Mouse (Mus musculus) layer of hippocampus, adult 8-10 months (tissue): ENCODE results near the gene Gm20481. TPM values are rescaled to one million over a fixed set of nuclear protein-coding genes. Genes with fewer than 3 reads are reported as not detected.
"Not testable (repeated sequence)": the region's sequence is repeated elsewhere in the genome, so short reads cannot be mapped to it uniquely, and the experiment has no call there.

Source experiments
- DNase-seq, 2 experiments: peaks; one replicate each; pipeline ENCODE4 v3.0.0; 2022; ENCODE audit warnings: low spot score in 2 of 2
- total RNA-seq, 4 experiments: library from RNA; stranded (reverse); gene quantifications; 2 replicates each; pipeline ENCODE4 v1.2.4; 2022

Gm20481 gene
- total RNA-seq, 4 experiments from 2014 or later, result not detected

GRCm38 (mm10) chr17:34951636-34952377 lies 17.9 kb upstream of the Gm20481 start:
- DNase-seq, result peak in 1 of 2 experiments; percentile 51

- peak in 1 of 2 experiments; percentile 79 for DNase-seq
Measured at GRCm38 (mm10) chr17:34952378-34953040, 17.2 kb upstream of the Gm20481 start.

DNA sequence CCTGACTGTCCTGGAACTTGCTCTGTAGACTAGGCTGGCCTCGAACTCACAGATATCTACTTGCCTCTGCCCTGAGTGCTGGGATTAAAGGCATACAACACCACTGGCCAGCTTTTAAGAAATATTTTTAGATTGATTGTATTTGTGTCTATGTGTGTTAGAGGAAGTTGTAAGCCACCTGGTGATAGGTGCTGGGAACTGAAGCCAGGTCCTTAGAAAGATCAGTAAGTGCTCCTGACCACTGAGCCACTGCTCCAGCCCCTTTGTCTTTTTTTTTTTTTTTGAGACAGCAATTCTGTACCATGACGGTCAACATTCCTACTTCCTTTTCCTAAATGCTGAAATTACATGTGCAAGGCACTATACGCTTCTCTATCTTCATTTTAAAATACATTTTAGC lies 16.5 kb upstream of the Gm20481 start:
- DNase-seq, result no peak

DNA sequence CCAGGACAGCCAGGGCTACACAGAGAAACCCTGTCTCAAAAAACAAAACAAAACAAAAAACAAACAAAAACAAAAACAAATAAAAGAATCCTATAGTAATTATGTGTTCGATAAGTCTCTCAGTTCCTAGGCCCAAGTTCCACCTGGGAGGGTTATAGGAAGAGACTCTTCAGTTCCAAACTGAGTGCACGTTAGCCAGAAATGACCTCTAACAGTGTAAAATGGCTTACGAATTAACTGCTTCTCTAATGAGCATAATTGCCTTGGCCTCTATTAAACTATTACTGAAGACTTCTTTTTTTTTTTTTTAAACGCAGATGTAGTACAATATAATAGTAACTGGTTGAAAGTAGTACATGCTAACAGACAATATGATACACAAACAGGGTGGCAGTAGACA lies 15.8 kb upstream of the Gm20481 start:
- no peak for DNase-seq

DNA sequence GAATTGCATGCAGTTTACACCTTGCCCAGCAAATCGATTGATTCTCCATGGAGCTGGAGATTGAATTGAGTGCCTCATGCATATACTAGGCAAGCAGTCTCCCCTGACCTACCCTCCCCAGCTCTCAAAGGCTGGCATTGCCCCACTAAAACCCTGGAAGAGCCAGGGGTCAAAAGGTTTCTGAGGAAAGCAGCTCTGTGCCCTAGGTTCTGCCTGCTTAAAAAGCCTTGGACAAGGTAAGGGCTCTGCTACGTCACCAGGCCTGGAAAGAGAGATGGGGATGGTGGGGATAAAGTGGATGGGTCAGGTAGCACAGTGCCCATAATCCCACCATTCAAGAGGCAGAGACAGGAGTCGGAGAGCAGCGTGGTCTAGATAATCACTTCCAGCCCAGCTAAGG lies 14.9 kb upstream of the Gm20481 start:
- DNase-seq, result no peak

GRCm38 (mm10) chr17:34955884-34956283 lies 13.8 kb upstream of the Gm20481 start:
- DNase-seq, result no peak

DNA sequence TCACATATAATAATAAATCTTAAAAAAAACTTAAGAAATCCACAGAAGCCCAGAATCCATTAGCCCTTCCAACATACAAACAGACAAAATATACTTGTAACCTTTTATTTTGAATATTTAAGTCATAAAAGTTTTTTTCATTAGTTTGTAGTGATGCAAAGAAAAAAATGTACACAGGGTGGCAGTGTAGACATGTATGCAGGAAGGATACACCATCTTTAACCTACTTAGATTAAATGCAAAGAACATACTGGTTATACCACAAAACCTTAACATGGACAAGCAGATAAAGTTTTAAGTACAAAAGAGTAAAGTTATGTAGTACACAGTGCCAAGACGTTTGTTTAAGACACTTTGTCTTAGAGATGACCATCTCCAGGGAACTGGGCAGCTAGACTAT lies 13.4 kb upstream of the Gm20481 start:
- no peak for DNase-seq

DNA sequence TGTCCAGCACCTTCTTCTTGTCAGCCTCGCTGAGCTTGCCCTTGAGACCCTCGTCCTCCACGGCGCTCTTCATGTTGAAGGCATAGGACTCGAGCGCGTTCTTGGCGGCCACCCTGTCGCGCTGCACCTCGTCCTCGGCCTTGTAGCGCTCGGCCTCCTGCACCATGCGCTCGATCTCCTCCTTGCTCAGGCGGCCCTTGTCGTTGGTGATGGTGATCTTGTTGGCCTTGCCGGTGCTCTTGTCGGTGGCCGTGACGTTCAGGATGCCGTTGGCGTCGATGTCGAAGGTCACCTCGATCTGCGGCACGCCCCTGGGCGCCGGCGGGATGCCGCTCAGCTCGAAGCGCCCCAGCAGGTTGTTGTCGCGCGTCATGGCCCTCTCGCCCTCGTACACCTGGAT lies 12.4 kb upstream of the Gm20481 start:
- DNase-seq, result not testable (repeated sequence)

DNA sequence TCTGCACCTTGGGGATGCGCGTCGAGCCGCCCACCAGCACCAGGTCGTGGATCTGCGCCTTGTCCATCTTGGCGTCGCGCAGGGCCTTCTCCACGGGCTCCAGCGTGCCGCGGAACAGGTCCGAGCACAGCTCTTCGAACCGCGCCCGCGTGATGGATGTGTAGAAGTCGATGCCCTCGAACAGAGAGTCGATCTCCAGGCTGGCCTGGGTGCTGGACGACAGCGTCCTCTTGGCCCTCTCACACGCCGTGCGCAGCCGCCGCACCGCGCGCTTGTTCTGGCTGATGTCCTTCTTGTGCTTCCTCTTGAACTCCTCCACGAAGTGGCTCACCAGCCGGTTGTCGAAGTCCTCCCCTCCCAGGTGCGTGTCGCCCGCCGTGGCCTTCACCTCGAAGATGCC lies 11.7 kb upstream of the Gm20481 start:
- not testable (repeated sequence) for DNase-seq

DNA sequence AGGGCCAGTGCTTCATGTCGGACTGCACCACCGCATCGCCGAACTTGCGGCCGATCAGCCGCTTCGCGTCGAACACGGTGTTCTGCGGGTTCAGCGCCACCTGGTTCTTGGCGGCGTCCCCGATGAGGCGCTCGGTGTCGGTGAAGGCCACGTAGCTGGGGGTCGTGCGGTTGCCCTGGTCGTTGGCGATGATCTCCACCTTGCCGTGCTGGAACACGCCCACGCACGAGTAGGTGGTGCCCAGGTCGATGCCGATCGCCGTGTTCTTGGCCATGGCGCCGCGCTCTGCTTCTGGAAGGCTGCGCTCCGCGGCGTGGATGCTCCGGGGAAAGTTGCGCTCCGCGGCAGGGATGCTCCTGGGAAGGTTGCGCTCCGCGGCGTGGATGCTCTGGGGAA lies 11.0 kb upstream of the Gm20481 start:
- not testable (repeated sequence) for DNase-seq

DNA sequence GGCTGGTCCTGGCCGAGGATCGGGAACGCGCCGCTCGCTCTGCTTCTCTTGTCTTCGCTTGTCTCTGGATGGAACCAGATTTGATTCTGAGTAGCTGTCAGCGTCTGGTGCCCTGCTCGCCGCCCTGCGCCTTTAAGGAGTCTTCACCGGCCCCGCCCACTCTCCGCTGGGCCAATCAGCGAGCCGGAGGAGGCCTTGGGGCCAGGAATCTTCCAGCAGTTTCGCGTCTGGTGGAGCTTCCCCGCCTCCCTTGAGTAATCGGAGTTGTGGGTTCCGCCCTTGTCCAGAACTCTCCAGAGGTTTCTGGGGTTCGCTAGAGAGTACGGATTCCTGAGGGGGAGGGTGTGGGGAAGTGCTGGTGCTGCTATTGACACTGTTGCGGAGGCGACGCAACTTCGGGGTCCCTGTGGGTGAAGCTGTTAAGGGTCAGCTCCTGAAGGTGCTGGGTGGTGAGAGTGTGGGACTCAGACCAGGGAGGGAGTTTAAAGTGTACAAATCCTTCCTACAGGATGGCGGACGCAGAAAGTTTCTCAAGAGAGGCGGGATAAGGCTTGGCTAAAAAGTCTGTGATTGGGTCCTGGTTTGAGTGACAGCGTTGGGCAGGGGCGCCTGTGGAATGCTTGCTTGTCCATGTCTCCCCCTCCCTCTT lies 10.5 kb upstream of the Gm20481 start, which contains the start of gene Hspa1b:
Gene Hspa1b, minus strand, starts transcription at position 109 of the 649 bp plus-strand sequence.
- peak; percentile 74 to 82 for DNase-seq

DNA sequence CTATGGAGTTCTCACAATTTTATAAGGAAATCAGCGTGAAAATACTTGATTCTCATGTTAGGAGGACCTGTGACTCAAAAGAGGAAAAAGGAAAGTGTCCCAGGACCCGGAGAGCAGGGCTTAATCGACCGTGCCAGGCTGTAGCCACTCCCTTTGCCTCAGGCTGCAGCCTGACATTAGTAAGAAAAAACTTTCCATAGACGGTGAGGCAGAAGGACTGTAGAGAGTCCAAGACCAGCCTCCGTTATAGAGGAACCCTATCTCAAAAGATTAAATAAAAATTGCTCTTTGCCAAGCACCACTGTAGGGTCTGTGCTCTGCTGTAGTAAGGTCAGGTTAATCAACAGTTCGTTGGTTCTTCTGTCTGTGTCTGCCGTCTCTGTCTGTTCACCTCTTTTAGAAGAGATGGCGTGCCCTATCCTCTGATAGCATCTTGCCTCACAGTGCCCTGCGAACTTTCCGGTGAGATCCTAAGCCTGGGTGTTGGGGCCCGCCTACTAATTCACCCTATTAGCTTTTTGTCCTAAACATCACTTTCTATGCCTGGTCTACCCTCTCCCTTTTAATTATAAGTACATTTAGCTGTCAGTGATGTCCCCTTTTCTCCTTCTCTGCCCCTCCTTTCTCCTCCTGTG lies 9.7 kb upstream of the Gm20481 start:
- no peak for DNase-seq

DNA sequence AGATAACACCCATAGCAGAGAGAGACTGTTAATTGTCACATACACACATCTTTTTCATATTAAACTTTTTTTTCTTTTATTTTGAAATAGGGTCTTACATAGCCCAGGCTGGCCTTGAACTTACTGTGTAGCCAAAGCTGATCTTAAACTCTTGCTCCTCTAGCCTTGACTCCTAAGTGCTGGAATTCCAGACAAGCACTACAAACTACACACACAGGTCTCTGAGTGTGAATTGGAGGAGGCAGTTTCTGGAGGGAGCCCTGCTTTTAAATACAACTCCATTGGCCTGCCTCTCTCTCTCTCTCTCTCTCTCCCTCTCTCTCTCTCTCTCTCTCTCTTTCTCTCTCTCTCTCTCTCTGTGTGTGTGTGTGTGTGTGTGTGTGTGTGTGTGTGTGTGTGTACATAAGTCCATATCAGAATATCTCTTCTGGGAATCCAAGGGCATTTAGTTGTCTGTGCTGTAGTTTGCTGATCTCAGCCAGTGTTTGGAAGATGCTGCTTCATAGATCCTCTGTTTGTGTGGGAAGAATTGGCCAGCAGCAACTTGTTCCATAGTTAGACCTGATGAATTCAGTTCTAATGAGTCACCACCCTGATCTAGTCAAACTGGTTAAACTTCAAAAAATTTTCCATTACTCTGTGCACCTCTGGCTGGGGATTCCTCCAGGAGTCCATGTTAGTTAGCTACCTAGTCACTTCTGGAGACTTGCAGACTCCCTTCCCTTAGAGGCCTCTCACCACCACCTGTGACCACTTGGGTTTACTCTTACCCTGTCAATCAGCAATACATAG lies 8.8 kb upstream of the Gm20481 start:
- no peak for DNase-seq

DNA sequence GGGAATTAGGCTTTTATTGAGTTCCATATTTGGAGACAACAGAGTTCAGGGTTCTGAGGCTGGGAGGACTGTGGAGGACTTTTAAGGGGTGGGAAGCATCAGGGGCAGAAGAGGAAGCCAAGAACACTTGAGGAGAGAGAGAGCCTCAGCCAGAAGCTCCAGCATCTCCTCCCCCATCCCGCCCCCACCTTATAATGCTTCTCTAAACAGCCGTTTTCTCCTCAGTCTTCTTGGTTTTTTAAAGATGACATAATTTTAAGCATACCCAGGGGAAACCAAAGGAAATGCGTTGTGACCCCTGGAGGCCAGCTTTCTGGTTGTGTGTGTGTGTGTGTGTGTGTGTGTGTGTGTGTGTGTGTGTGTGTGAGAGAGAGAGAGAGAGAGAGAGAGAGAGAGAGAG lies 7.6 kb upstream of the Gm20481 start:
- DNase-seq, result no peak

DNA sequence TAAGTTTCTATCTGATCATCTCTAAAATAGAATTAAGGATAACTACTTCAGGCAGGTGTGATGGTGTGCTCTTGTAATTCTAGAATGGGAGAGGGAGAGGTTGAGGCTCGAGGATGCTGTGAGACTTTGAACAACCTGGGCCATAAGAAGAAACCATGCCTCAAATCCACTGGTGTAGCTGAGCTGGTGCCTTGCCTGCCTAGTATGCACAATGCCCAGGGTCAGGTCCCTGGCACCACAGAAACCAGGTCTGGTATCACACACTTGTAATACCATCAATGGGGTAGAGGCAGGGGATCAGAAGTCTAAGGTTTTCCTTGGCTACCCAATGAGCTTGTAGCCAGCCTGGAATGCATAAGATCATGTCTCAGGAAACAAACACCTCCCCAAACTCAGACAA lies 6.9 kb upstream of the Gm20481 start:
- DNase-seq, result no peak

- no peak for DNase-seq
Measured at GRCm38 (mm10) chr17:34964640-34965049, 5.1 kb upstream of the Gm20481 start.

DNA sequence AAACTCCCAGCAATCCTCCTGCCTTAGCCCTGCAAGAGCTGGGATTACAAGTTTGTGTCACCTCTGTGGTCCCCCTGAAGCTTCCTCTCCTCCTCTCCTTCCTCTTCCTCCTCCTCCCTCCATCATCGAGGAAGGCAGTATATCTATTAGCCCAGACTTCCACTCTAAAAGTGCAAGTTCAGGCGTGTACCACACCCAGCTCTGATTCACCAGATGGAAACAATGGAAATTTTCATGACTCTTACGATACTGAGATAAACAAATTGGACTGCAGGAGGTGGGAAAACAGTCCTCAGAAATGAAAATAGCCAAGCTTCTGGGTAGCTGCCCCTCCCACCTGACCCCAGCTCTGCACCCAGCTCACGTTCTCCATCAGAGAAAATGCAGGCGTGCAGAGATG lies 4.1 kb upstream of the Gm20481 start:
- DNase-seq, result no peak

DNA sequence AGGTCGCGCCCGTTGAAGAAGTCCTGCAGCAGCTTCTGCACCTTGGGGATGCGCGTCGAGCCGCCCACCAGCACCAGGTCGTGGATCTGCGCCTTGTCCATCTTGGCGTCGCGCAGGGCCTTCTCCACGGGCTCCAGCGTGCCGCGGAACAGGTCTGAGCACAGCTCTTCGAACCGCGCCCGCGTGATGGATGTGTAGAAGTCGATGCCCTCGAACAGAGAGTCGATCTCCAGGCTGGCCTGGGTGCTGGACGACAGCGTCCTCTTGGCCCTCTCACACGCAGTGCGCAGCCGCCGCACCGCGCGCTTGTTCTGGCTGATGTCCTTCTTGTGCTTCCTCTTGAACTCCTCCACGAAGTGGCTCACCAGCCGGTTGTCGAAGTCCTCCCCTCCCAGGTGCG lies 1.1 kb downstream of the Gm20481 start:
- not testable (repeated sequence) for DNase-seq

- DNase-seq, result not testable (repeated sequence)
Measured at GRCm38 (mm10) chr17:34971694-34972068, 2.0 kb downstream of the Gm20481 start.

DNA sequence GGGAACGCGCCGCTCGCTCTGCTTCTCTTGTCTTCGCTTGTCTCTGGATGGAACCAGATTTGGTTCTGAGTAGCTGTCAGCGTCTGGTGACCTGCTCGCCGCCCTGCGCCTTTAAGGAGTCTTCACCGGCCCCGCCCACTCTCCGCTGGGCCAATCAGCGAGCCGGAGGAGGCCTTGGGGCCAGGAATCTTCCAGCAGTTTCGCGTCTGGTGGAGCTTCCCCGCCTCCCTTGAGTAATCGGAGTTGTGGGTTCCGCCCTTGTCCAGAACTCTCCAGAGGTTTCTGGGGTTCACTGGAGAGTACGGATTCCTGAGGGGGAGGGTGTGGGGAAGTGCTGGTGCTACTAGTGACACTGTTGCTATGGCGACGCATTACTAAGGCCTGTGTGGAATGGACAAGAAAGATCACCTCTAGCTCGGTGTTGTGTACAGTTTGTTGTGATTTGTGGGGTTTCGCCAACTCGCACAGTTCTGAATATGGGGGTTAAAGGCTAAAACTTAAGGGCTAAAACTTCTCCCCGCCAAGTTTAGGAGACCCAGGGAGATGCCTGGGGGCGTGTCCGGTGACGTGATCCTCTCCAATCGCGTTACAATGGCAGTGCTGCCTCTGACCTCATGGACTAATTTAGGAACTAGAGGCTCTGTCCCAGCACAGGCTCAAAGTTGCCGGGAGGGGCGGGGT lies 2.5 kb downstream of the Gm20481 start, which contains the start of the genes Hspa1a and Hspa1l:
Gene Hspa1a, minus strand, starts transcription at position 88 of the 681 bp plus-strand sequence.
Gene Hspa1l, plus strand, starts transcription at position 635 of the 681 bp plus-strand sequence.
- peak; percentile 79 for DNase-seq
